Mouse (Mus musculus) midbrain, embryonic 14.5 days (tissue): Measurements from ENCODE around the gene Mettl8. TPM values are rescaled to one million over a fixed set of nuclear protein-coding genes. Genes with fewer than 3 reads are reported as not detected.

Source experiments
- ATAC-seq: fragments of 200-750 bp; cut with Nextera tagmentation; 2 replicates; pipeline ENCODE4 v1.8.0; 2017; ENCODE audit warnings: moderate number of reproducible peaks, moderate library complexity; ENCODE audit not compliant: low FRiP score, low TSS enrichment
- DNase-seq: peaks from one replicate; pipeline ENCODE4 v3.0.0-alpha.2; 2015
- H3K27ac ChIP-seq: fragments of 300-500 bp; sonication (generic); replicated peaks from 2 replicates; pipeline ENCODE4 v1.5.1; 2014; ENCODE audit warnings: mild to moderate bottlenecking, low read depth, low read length, moderate library complexity
- H3K27me3 ChIP-seq: fragments of 300-500 bp; sonication (generic); 2 replicates; pipeline ENCODE4 v1.6.1; 2014; ENCODE audit warnings: low read length, control low read depth, mixed read lengths; ENCODE audit not compliant: control insufficient read depth, insufficient read depth
- H3K36me3 ChIP-seq: fragments of 300-500 bp; sonication (generic); 2 replicates; pipeline ENCODE4 v1.6.1; 2014; ENCODE audit warnings: low read length, control low read depth; ENCODE audit not compliant: control insufficient read depth, insufficient read depth
- H3K4me1 ChIP-seq: fragments of 300-500 bp; sonication (generic); 2 replicates; pipeline ENCODE4 v1.6.1; 2014; ENCODE audit warnings: mild to moderate bottlenecking, antibody characterized with exemption, low read length, control low read depth; ENCODE audit not compliant: control insufficient read depth, insufficient read depth
- H3K4me2 ChIP-seq: fragments of 300-500 bp; sonication (generic); 2 replicates; pipeline ENCODE4 v1.6.1; 2014; ENCODE audit warnings: mild to moderate bottlenecking, low read length, moderate library complexity
- H3K4me3 ChIP-seq: fragments of 300-500 bp; sonication (generic); replicated peaks from 2 replicates; pipeline ENCODE4 v1.5.1; 2014; ENCODE audit warnings: low read depth, low read length
- H3K9ac ChIP-seq: fragments of 300-500 bp; sonication (generic); replicated peaks from 2 replicates; pipeline ENCODE4 v1.6.1; 2014; ENCODE audit warnings: mild to moderate bottlenecking, low read length, moderate library complexity
- H3K9me3 ChIP-seq: fragments of 300-500 bp; sonication (generic); 2 replicates; pipeline ENCODE4 v1.6.1; 2016; ENCODE audit warnings: low read length, control low read depth, mixed read lengths; ENCODE audit not compliant: control insufficient read depth
- WGBS: fragments of 180-500 bp; shearing (Covaris S2); extraction: QIAGEN DNeasy Blood & Tissue Kit; methylation state at CpG from one replicate; pipeline ENCODE4 v1.1.7; 2014; 5-methylcytosine and 5-hydroxymethylcytosine counted together
- polyA plus RNA-seq: library from polyadenylated mRNA; unstranded; fragments of >200 nt; fragmentation: Nextera tagmentation; extraction: Ambion mirVana; gene quantifications from 2 replicates; pipeline ENCODE4 v1.2.1, GENCODE M21; 2014

Mettl8 gene
- polyA plus RNA-seq, 1 experiment from 2014 or later: 13.8 TPM

DNA sequence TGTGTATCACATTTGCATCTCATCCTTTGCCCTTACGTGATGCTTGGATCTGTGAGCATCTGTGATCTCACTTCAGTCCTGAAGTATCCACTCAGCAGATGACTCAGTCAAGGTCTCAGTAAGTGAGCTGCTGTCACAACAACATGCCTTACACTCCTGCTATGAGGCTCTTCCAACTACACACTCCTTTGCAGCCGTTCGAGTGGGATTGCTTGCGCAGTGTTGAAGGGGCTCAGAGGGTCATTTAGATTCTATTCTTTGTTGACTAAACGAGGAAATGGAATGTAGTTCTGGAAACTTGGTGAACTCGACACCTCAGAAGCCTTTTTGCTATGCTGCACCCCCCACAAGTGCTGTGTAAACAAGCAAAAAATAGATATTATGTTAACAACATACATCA lies 9.2 kb downstream of the Mettl8 start:
- H3K9me3 ChIP-seq: no peaks in the 10 kb centered on the region
- no peaks in the 10 kb centered on the region for H3K36me3 ChIP-seq
- H3K27ac ChIP-seq: no peak overlapping the region
- no peak overlapping the region for H3K9ac ChIP-seq
- H3K4me1 ChIP-seq: no peaks in the 10 kb centered on the region
- WGBS: 84% methylated on average over 6 of the region's 6 CpGs
- ATAC-seq: no peak
- H3K27me3 ChIP-seq: no peaks in the 10 kb centered on the region
- no peak for DNase-seq
- no peak overlapping the region for H3K4me2 ChIP-seq
- H3K4me3 ChIP-seq: no peak overlapping the region

DNA sequence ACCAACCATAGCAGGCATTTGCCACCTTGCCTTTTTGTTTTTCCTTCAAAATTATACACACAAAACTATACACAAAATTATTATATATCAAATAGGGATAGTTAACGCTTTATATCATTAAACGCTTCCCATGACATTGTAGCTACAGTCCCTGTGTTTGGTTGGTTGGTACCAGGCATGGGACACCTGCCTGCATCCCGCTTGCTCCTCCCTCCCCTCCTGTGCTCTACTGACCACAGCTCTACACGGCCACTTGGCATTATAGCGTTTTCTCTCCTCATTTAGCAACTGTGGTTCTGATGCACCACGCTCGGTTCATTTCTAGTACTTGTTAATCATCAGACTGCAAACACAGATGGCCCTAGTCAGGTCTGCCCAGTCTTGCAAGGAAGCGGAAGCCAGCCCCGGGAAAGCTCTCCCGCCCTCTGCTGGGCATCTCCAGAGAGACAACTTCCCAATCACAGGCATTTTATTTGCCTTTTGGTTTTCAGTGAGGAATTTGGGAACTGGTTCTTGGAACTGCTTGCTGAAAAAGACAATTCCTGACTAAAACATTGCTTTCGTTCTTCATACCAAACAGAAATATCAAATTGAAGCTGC lies 15.8 kb downstream of the Mettl8 start:
- Histone ChIP-seq H3K4me1 (peaks cover under 1% of the 10 kb centered on the region; the same call in 1 of the 2 replicates), H3K9ac (no peak overlapping the region), H3K36me3 (no peaks in the 10 kb centered on the region), H3K27ac (no peak overlapping the region), H3K27me3 (no peaks in the 10 kb centered on the region), H3K9me3 (no peaks in the 10 kb centered on the region), H3K4me3 (no peak overlapping the region), H3K4me2 (no peak overlapping the region)
- ATAC-seq (peak; percentile 48; the same call in 1 of the 2 replicates), DNase-seq (peak; percentile 88)
- WGBS: 48% methylated on average over 11 of the region's 11 CpGs

- peaks cover 16% of the 10 kb centered on the region for H3K4me1 ChIP-seq
- 91% methylated on average over 6 of the region's 6 CpGs for WGBS
- no peak overlapping the region for H3K4me3 ChIP-seq
- DNase-seq (no peak), ATAC-seq (no peak)
- no peaks in the 10 kb centered on the region for H3K36me3 ChIP-seq
- no peak overlapping the region for H3K9ac ChIP-seq
- H3K27ac ChIP-seq: no peak overlapping the region
- no peaks in the 10 kb centered on the region for H3K27me3 ChIP-seq
- no peaks in the 10 kb centered on the region for H3K9me3 ChIP-seq
- no peak overlapping the region for H3K4me2 ChIP-seq
Measured at GRCm38 (mm10) chr2:71037447-71037846, 17.9 kb downstream of the Mettl8 start.

DNA sequence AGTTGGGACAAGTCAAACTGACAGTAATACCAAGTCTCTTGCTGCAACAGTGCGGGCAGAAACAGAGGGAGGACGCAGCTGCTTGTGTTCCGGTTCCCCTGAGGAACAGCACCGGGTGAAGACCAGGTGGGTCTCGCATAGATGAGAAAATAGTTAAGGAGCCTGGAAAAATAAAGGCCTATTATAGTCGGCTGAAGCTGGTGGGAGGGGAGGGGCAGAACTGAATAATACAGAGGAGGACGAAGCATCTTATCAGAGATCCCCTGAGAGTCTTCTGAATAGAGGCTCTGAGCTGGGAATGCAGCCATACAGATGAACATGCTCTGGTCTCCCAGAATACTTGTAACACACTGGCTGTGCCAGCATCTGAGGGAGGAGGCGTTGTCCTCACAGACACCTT lies 21.4 kb downstream of the Mettl8 start:
- Histone ChIP-seq H3K9me3 (no peaks in the 10 kb centered on the region), H3K4me3 (no peak overlapping the region), H3K4me2 (peak overlapping the region; percentile 0; the same call in 1 of the 2 replicates), H3K36me3 (no peaks in the 10 kb centered on the region), H3K9ac (no peak overlapping the region), H3K4me1 (peaks cover 17% of the 10 kb centered on the region), H3K27me3 (no peaks in the 10 kb centered on the region), H3K27ac (0 out of 2 replicates have a peak overlapping the region, but pooled peaks have one; percentile 0)
- WGBS: 16% methylated on average over 8 of the region's 8 CpGs
- ATAC-seq (peak; percentile 55; the same call in 1 of the 2 replicates), DNase-seq (peak; percentile 61)

DNA sequence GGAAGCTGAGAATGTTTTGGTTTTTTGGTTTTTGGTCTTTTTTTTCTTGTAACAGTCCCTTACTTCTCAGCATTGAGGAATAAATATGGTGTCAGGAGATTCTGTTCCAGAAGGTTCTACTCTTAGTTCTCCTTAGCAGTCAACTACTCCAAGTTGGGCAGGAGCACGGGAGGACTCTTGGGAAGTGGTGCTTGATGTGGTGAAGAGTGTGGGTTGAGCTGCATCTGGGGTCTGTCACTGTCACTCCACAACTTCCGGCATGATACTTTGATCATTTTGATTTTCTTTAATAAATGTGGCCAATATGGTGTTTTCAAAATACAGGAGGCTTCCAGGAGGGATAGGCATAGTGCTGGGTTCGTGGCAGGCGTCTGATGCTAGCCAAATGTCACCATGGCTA lies 22.4 kb downstream of the Mettl8 start:
- DNase-seq (no peak), ATAC-seq (no peak)
- Histone ChIP-seq H3K9ac (no peak overlapping the region), H3K4me3 (no peak overlapping the region), H3K27me3 (no peaks in the 10 kb centered on the region), H3K4me1 (peaks cover 17% of the 10 kb centered on the region), H3K27ac (0 out of 2 replicates have a peak overlapping the region, but pooled peaks have one; percentile 26), H3K4me2 (no peak overlapping the region), H3K9me3 (no peaks in the 10 kb centered on the region), H3K36me3 (no peaks in the 10 kb centered on the region)
- 88% methylated on average over 4 of the region's 4 CpGs for WGBS

DNA sequence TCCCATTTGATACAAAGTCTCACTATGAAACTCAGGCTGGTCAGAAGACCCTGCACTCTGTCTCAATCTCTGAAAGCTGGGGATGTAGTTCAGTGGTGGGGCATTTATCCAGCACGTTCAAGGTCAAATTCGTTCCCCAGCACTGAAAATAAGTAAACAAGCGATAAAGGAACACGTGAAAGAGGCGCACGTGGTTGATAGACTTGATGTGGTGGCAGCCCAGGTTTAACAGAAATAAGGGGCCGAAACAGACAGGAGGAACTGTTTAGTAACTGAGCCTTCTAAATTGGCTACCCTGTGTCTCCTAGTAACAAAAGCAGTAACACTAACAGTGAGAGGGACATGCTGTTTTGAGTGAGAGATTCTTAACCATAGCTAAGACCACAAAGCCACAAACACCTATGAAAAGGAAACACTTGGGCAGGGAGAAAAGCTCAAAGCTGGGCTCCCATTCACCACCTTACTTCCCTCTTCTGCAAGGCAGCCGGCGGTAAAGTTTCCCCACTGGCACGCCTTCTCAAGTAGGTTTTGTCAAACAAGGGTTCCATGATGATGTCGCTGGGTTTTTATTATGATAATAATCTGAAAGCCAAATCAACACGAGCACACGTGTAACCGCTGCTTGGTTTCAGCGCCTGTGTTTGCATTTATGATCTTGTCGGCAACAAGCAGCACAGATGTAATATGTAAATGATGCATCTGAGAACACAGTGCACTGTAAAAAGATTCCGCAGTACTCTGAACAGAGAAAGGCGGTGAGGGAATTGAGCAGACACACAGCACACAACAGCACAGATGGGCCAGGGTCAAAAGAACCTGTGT lies 23.2 kb downstream of the Mettl8 start:
- Histone ChIP-seq H3K27ac (peak overlapping the region; percentile 10; the same call in 1 of the 2 replicates), H3K4me1 (peaks cover 17% of the 10 kb centered on the region), H3K4me3 (no peak overlapping the region), H3K9me3 (no peaks in the 10 kb centered on the region), H3K27me3 (no peaks in the 10 kb centered on the region), H3K36me3 (no peaks in the 10 kb centered on the region), H3K9ac (no peak overlapping the region), H3K4me2 (0 out of 2 replicates have a peak overlapping the region, but pooled peaks have one; percentile 18)
- ATAC-seq (peak; percentile 46; the same call in 1 of the 2 replicates), DNase-seq (peak; percentile 41)
- WGBS: 53% methylated on average over 18 of the region's 18 CpGs

GRCm38 (mm10) chr2:71030663-71031062 lies 24.7 kb downstream of the Mettl8 start:
- no peak overlapping the region for H3K9ac ChIP-seq
- ATAC-seq (no peak), DNase-seq (no peak)
- no peak overlapping the region for H3K4me2 ChIP-seq
- H3K9me3 ChIP-seq: no peaks in the 10 kb centered on the region
- H3K36me3 ChIP-seq: no peaks in the 10 kb centered on the region
- H3K27me3 ChIP-seq: no peaks in the 10 kb centered on the region
- no peak overlapping the region for H3K4me3 ChIP-seq
- H3K4me1 ChIP-seq: peaks cover 17% of the 10 kb centered on the region
- 90% methylated on average over 2 of the region's 2 CpGs for WGBS
- no peak overlapping the region for H3K27ac ChIP-seq

DNA sequence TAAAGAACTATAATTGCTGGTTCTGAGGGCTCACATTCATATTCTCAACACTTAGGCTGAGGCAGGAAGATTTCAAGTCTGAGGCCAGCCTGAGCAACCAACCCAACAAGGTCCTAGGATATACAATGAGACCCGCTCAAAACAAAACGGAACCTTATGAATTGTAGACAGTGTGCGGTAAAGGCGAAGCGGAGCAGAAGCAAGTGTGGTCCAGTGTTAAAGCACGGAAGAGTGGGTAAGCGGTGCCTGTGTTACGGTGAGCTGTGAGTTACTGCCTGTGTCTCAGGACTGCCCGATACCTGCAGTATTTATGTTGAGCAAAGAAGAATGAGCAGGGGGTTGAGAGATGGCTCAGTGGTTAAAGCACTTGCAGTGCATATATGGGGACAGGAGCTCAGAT lies 27.8 kb downstream of the Mettl8 start:
- Histone ChIP-seq H3K9ac (no peak overlapping the region), H3K9me3 (no peaks in the 10 kb centered on the region), H3K27ac (no peak overlapping the region), H3K27me3 (no peaks in the 10 kb centered on the region), H3K4me2 (no peak overlapping the region), H3K4me3 (no peak overlapping the region), H3K4me1 (peaks cover 2% of the 10 kb centered on the region; the same call in 1 of the 2 replicates), H3K36me3 (no peaks in the 10 kb centered on the region)
- ATAC-seq: no peak
- WGBS: 99% methylated on average over 9 of the region's 9 CpGs
- DNase-seq: no peak
